Comparison of ENCODE assay signal across 12 mouse cellular contexts in genomic region chr14:105841888-105842287, GRCm38 (mm10).
"Had no signal": no experiment of that assay in that cellular context is flagged by ENCODE, and none has a peak within 500 bp of the region (broad histone marks: within the 10 kb centered on the region; RNA-seq: fewer than 3 reads in every experiment).

No protein-coding gene starts in this region.

- H3K4me2 ChIP-seq: liver, embryonic 12.5 days; lung, embryonic 15.5 days; neural tube, embryonic 12.5 days; stomach, embryonic 15.5 days had no signal

- ATAC-seq: liver, embryonic 12.5 days had no signal

- H3K9ac ChIP-seq: liver, embryonic 12.5 days; lung, embryonic 15.5 days; neural tube, embryonic 12.5 days; stomach, embryonic 15.5 days had no signal

- H3K27ac ChIP-seq: kidney, postnatal 0 days; liver, embryonic 12.5 days; lung, embryonic 15.5 days; neural tube, embryonic 12.5 days; stomach, embryonic 15.5 days had no signal

- H3K36me3 ChIP-seq: liver, embryonic 12.5 days; lung, embryonic 15.5 days; neural tube, embryonic 12.5 days; stomach, embryonic 15.5 days had no signal

- H3K27me3 ChIP-seq: liver, embryonic 12.5 days; lung, embryonic 15.5 days; neural tube, embryonic 12.5 days; stomach, embryonic 15.5 days had no signal

- H3K9me3 ChIP-seq: liver, embryonic 12.5 days; lung, embryonic 15.5 days; neural tube, embryonic 12.5 days; stomach, embryonic 15.5 days had no signal

- H3K4me3 ChIP-seq: liver, embryonic 12.5 days; lung, embryonic 15.5 days; neural tube, embryonic 12.5 days; stomach, embryonic 15.5 days had no signal

- H3K4me1 ChIP-seq: liver, embryonic 12.5 days; lung, embryonic 15.5 days; neural tube, embryonic 12.5 days; stomach, embryonic 15.5 days had no signal

- DNase-seq: kidney, adult 11 months; left cerebral cortex, postnatal 4 days; lung, postnatal 14 days; midbrain, embryonic 14.5 days; right cerebral cortex, postnatal 14 days; thymus, adult 2 months; thymus, postnatal 25 days had no signal
